Mouse (Mus musculus) forebrain, embryonic 13.5 days (tissue): ENCODE measurements around the gene Edil3. TPM values are rescaled to one million over a fixed set of nuclear protein-coding genes. Genes with fewer than 3 reads are reported as not detected.

ENCODE experiments used
- ATAC-seq: fragments of 200-750 bp; cut with Nextera tagmentation; 2 replicates; pipeline ENCODE4 v1.8.0; 2017
- H3K27ac ChIP-seq: fragments of 300-500 bp; sonication (generic); 2 replicates; pipeline ENCODE4 v1.5.1; 2015; ENCODE audit warnings: inconsistent platforms, mild to moderate bottlenecking, moderate library complexity
- H3K27me3 ChIP-seq: fragments of 300-500 bp; sonication (generic); 2 replicates; pipeline ENCODE4 v1.6.1; 2015; ENCODE audit warnings: mild to moderate bottlenecking, inconsistent platforms
- H3K36me3 ChIP-seq: fragments of 300-500 bp; sonication (generic); 2 replicates; pipeline ENCODE4 v1.6.1; 2015; ENCODE audit warnings: mild to moderate bottlenecking, inconsistent platforms; ENCODE audit not compliant: poor library complexity, severe bottlenecking
- H3K4me1 ChIP-seq: fragments of 300-500 bp; sonication (generic); 2 replicates; pipeline ENCODE4 v1.6.1; 2015; ENCODE audit warnings: inconsistent platforms
- H3K4me2 ChIP-seq: fragments of 300-500 bp; sonication (generic); 2 replicates; pipeline ENCODE4 v1.6.1; 2015; ENCODE audit warnings: inconsistent platforms, mild to moderate bottlenecking, moderate library complexity
- H3K4me3 ChIP-seq: fragments of 300-500 bp; sonication (generic); 2 replicates; pipeline ENCODE4 v1.5.1; 2015; ENCODE audit warnings: mild to moderate bottlenecking, inconsistent platforms
- H3K9ac ChIP-seq: fragments of 300-500 bp; sonication (generic); 2 replicates; pipeline ENCODE4 v1.6.1; 2015; ENCODE audit warnings: mild to moderate bottlenecking, inconsistent platforms
- H3K9me3 ChIP-seq: fragments of 300-500 bp; sonication (generic); replicated peaks from 2 replicates; pipeline ENCODE4 v1.6.1; 2016; ENCODE audit warnings: inconsistent platforms
- WGBS: fragments of 180-500 bp; shearing (Covaris S2); methylation state at CpG from one replicate; pipeline ENCODE4 v1.1.7; 2015; 5-methylcytosine and 5-hydroxymethylcytosine counted together
- polyA plus RNA-seq: library from polyadenylated mRNA; unstranded; fragments of >200 nt; fragmentation: Nextera tagmentation; extraction: Ambion mirVana; gene quantifications from 2 replicates; pipeline ENCODE4 v1.2.1, GENCODE M21; 2015

Edil3 gene
- polyA plus RNA-seq, 1 experiment from 2014 or later, result 31.1 TPM

GRCm38 (mm10) chr13:88824441-88824840 lies 3.2 kb downstream of the Edil3 start:
- Histone ChIP-seq H3K27ac (no peak overlapping the region), H3K36me3 (no peaks in the 10 kb centered on the region), H3K9ac (no peak overlapping the region), H3K4me2 (peak overlapping the region; percentile 97), H3K9me3 (no peaks in the 10 kb centered on the region), H3K4me1 (peaks cover 13% of the 10 kb centered on the region; the same call in 1 of the 2 replicates), H3K27me3 (peaks cover 5% of the 10 kb centered on the region; the same call in 1 of the 2 replicates), H3K4me3 (peak overlapping the region; percentile 72)
- no peak for ATAC-seq
- WGBS, result 4% methylated on average over 4 of the region's 4 CpGs

GRCm38 (mm10) chr13:88828362-88828761 lies 7.1 kb downstream of the Edil3 start:
- Histone ChIP-seq H3K4me2 (no peak overlapping the region), H3K9ac (no peak overlapping the region), H3K27me3 (no peaks in the 10 kb centered on the region), H3K36me3 (no peaks in the 10 kb centered on the region), H3K4me3 (no peak overlapping the region), H3K27ac (no peak overlapping the region), H3K9me3 (no peaks in the 10 kb centered on the region), H3K4me1 (0 out of 2 replicates have a peak, but pooled peaks cover 2% of the 10 kb centered on the region)
- ATAC-seq, result no peak
- WGBS, result 70% methylated on average over 10 of the region's 10 CpGs

DNA sequence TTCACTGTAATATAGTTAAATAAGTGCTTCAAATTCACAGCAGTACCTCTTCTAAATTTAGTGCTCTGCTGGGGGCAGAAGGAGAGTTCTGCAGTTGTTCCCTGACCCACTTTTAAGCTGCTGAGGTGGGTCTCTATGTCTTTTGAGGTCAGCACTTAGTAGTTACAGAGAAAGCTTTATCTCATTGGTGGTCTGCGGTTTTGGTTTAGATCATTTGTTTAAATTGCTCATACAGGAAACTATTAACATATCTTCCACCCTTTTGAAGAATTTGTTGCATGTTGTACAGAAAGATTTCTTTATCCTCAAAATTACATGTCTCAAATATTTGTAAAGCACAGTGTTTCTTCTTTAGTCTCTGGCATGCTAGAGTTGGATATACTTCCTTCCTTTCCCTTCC lies 12.5 kb downstream of the Edil3 start:
- WGBS, result 100% methylated on average over 1 of the region's 1 CpGs
- Histone ChIP-seq H3K36me3 (no peaks in the 10 kb centered on the region), H3K9me3 (no peaks in the 10 kb centered on the region), H3K9ac (no peak overlapping the region), H3K4me3 (no peak overlapping the region), H3K4me1 (no peaks in the 10 kb centered on the region), H3K4me2 (no peak overlapping the region), H3K27me3 (no peaks in the 10 kb centered on the region), H3K27ac (no peak overlapping the region)
- no peak for ATAC-seq

GRCm38 (mm10) chr13:88849739-88850138 lies 28.5 kb downstream of the Edil3 start:
- Histone ChIP-seq H3K27ac (no peak overlapping the region), H3K4me1 (no peaks in the 10 kb centered on the region), H3K4me2 (no peak overlapping the region), H3K36me3 (no peaks in the 10 kb centered on the region), H3K9me3 (no peaks in the 10 kb centered on the region), H3K4me3 (no peak overlapping the region), H3K27me3 (no peaks in the 10 kb centered on the region), H3K9ac (no peak overlapping the region)
- 88% methylated on average over 4 of the region's 4 CpGs for WGBS
- ATAC-seq, result no peak

- Histone ChIP-seq H3K4me3 (no peak overlapping the region), H3K27me3 (no peaks in the 10 kb centered on the region), H3K36me3 (no peaks in the 10 kb centered on the region), H3K4me2 (no peak overlapping the region), H3K9me3 (no peaks in the 10 kb centered on the region), H3K9ac (no peak overlapping the region), H3K27ac (no peak overlapping the region), H3K4me1 (no peaks in the 10 kb centered on the region)
- WGBS, result 86% methylated on average over 2 of the region's 2 CpGs
- no peak for ATAC-seq
These were observed 58.7 kb downstream of the Edil3 start for GRCm38 (mm10) chr13:88879960-88880359.

DNA sequence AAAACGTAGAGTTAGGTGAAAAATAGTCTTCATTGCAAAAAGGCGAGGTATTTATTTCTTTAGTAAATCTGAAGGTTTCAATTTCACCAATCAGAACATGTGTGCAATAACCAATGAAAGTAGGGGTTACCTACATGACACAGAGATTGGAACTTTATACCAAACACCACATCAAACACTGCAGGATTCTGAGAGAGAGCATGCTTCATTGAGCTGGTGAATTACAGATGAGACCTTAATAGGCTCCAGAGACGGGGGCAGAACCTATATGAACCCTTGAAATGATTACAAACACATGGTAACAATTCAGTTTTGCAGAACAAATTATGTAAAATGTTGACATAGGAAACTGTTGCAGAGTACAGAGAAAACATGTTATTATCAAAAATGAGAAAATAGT lies 69.5 kb downstream of the Edil3 start:
- ATAC-seq, result no peak
- no peaks in the 10 kb centered on the region for H3K36me3 ChIP-seq
- H3K9ac ChIP-seq, result no peak overlapping the region
- H3K4me3 ChIP-seq, result no peak overlapping the region
- H3K4me2 ChIP-seq, result no peak overlapping the region
- no peaks in the 10 kb centered on the region for H3K4me1 ChIP-seq
- no peaks in the 10 kb centered on the region for H3K9me3 ChIP-seq
- H3K27me3 ChIP-seq, result no peaks in the 10 kb centered on the region
- no peak overlapping the region for H3K27ac ChIP-seq
- WGBS, result 77% methylated on average over 3 of the region's 3 CpGs

DNA sequence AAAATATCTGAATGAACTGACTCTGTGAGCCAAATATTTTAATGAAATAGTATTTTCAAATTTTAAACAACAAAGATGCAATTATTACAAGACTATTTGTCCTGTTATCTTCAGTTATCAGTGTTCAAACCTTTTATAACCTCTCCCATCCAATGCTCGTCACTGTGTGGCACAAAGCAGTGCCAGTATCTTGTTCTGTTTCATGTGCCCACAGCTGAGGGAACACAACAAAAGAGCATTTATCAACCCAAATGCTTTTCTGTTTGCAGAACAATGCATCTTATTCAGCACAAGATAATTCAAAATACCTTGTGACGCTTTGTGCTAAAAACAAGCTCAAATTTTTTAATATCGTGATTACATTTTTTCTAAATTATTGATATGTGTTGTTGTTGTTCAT lies 78.8 kb downstream of the Edil3 start:
- no peaks in the 10 kb centered on the region for H3K27me3 ChIP-seq
- H3K9me3 ChIP-seq, result no peaks in the 10 kb centered on the region
- H3K36me3 ChIP-seq, result no peaks in the 10 kb centered on the region
- no peak for ATAC-seq
- H3K4me1 ChIP-seq, result no peaks in the 10 kb centered on the region
- H3K4me2 ChIP-seq, result no peak overlapping the region
- H3K9ac ChIP-seq, result no peak overlapping the region
- H3K4me3 ChIP-seq, result no peak overlapping the region
- H3K27ac ChIP-seq, result no peak overlapping the region
- WGBS, result 81% methylated on average over 3 of the region's 3 CpGs

DNA sequence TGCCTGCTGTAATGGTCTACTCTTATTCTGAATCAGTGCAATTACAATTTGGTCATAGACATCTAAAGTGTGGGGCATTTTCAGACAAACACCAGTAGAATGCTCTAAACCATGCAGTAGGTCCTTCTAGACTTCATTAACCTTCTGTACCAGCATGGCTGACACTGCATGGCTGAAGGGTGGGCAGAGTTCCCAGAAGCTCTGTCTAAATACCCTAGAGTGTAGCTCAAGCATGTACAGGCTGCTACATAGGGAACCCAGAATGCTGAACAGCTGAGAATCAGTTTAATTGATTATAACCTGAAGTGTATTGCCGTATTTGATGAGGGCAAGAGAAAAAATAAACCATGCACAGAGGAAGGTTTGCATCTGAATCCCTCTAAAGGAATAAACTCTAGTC lies 86.1 kb downstream of the Edil3 start:
- Histone ChIP-seq H3K27ac (no peak overlapping the region), H3K4me3 (no peak overlapping the region), H3K36me3 (no peaks in the 10 kb centered on the region), H3K4me1 (no peaks in the 10 kb centered on the region), H3K27me3 (no peaks in the 10 kb centered on the region), H3K9me3 (no peaks in the 10 kb centered on the region), H3K9ac (no peak overlapping the region), H3K4me2 (no peak overlapping the region)
- no peak for ATAC-seq
- WGBS, result 84% methylated on average over 1 of the region's 1 CpGs

DNA sequence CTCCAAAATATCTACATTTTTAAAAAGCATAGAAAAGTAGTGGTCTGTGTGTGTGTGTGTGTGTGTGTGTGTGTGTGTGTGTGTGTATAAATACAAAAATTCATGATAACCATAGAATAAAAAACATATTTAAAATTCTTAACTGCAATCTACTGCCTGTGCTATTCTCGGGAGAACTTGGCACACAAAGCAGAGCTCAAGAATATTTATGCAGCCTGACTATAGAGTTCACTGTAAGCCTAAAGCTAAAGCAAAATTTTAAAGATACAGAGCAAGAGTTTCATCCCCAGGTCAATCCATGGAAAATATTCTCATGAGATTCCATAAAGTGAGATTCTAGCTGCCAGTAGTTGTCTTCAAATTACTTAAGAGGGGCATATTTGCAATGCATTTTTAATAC lies 86.9 kb downstream of the Edil3 start:
- H3K4me3 ChIP-seq, result no peak overlapping the region
- H3K36me3 ChIP-seq, result no peaks in the 10 kb centered on the region
- H3K4me2 ChIP-seq, result no peak overlapping the region
- WGBS, result 49% methylated on average over 1 of the region's 1 CpGs
- no peak overlapping the region for H3K9ac ChIP-seq
- ATAC-seq, result no peak
- H3K27ac ChIP-seq, result no peak overlapping the region
- no peaks in the 10 kb centered on the region for H3K4me1 ChIP-seq
- H3K9me3 ChIP-seq, result no peaks in the 10 kb centered on the region
- H3K27me3 ChIP-seq, result no peaks in the 10 kb centered on the region

DNA sequence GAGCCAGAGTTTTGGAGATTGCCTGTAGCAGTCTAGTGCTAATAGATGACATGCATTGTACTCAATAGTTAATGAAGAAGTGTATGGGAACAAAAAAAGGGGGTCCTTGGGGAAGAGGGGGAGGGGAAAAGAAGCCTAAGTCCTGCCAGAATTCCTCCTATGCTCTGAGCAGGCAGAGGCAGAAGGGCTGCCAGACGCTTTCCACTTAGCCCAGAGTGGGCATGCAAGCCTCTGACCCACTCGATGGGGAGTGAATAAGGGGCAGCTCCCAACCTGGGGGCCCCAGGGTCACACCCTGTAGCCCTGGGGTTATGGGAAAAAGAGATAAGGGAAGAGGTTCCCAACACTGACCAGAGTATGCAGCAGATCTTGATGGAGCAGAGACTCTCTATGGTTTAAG lies 95.2 kb downstream of the Edil3 start:
- Histone ChIP-seq H3K4me3 (no peak overlapping the region), H3K4me1 (no peaks in the 10 kb centered on the region), H3K27ac (no peak overlapping the region), H3K9ac (no peak overlapping the region), H3K27me3 (no peaks in the 10 kb centered on the region), H3K36me3 (no peaks in the 10 kb centered on the region), H3K9me3 (no peaks in the 10 kb centered on the region), H3K4me2 (no peak overlapping the region)
- no peak for ATAC-seq
- WGBS, result 26% methylated on average over 2 of the region's 2 CpGs

DNA sequence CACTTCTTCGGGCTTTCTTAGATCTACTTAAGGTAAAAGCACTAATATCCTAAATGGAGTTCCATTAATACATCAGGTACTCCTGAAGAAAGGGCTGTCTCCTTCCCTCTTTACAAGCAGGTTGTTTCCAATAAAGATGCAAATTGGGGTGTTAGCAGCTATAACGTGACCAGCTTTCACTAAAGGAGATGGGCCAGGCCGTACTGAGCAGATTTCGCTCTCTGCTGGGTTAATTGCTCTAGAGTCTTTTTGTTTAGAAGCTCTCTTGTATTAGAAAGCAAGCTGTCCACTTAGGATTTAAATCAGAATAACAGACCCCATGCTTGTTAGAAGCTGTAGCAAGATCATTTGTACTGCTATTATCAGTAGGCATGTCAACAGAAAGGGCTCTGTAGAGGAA lies 108.4 kb downstream of the Edil3 start:
- H3K9me3 ChIP-seq, result no peaks in the 10 kb centered on the region
- H3K27ac ChIP-seq, result no peak overlapping the region
- WGBS, result 9% methylated on average over 4 of the region's 4 CpGs
- H3K4me3 ChIP-seq, result no peak overlapping the region
- H3K27me3 ChIP-seq, result no peaks in the 10 kb centered on the region
- peaks cover 9% of the 10 kb centered on the region for H3K4me1 ChIP-seq
- H3K9ac ChIP-seq, result no peak overlapping the region
- no peaks in the 10 kb centered on the region for H3K36me3 ChIP-seq
- peak; percentile 73; the same call in 1 of the 2 replicates for ATAC-seq
- H3K4me2 ChIP-seq, result no peak overlapping the region

DNA sequence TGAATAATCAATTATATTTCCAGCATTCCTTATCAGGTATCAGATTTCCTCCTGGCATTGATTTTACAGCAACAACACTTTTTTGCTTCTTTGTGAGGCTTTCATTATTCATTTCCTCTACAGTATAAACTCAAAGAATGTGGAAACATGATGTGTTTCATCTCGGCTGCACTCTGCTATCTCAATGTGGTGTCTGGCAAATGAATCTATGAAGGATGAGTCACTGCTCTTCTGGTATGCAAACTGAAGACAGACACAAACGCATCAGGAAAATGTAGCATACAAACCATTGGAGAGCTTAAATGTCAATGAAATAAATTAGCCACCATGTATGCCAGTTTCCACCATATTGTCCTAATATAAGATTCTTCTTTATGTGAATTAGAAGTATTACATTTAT lies 117.3 kb downstream of the Edil3 start:
- no peaks in the 10 kb centered on the region for H3K4me1 ChIP-seq
- H3K4me3 ChIP-seq, result no peak overlapping the region
- 94% methylated on average over 2 of the region's 2 CpGs for WGBS
- no peaks in the 10 kb centered on the region for H3K27me3 ChIP-seq
- H3K27ac ChIP-seq, result no peak overlapping the region
- no peaks in the 10 kb centered on the region for H3K36me3 ChIP-seq
- H3K4me2 ChIP-seq, result no peak overlapping the region
- no peak overlapping the region for H3K9ac ChIP-seq
- no peaks in the 10 kb centered on the region for H3K9me3 ChIP-seq
- ATAC-seq, result no peak

DNA sequence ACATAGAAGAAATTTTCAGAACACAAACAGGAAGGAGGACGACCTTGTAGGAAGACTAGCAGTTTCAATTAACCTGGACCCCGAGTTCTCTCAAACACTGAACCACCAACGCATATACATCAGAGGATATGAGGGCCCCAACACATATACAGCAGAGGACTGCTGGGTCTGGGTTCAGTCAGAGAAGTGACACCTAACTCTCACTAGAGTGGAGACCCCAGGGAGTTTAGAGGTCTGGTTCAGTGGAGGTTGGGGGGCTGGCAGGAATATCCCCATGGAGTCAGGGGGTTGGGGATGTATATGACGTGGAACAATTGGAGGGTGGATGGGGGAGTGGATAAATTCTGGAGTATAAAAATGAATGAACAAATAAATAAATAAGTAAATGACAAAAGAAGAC lies 151.1 kb downstream of the Edil3 start:
- no peaks in the 10 kb centered on the region for H3K36me3 ChIP-seq
- no peaks in the 10 kb centered on the region for H3K27me3 ChIP-seq
- H3K27ac ChIP-seq, result no peak overlapping the region
- no peaks in the 10 kb centered on the region for H3K4me1 ChIP-seq
- WGBS, result 80% methylated on average over 4 of the region's 4 CpGs
- no peaks in the 10 kb centered on the region for H3K9me3 ChIP-seq
- ATAC-seq, result no peak
- H3K4me3 ChIP-seq, result no peak overlapping the region
- no peak overlapping the region for H3K9ac ChIP-seq
- H3K4me2 ChIP-seq, result no peak overlapping the region
